Mouse (Mus musculus) embryonic fibroblast, embryonic 13.5 days (primary cell): ENCODE measurements around the gene Bzw1.

Experiments
- CTCF ChIP-seq: IDR thresholded peaks from 2 replicates; pipeline ENCODE4 v1.5.1; 2011; ENCODE audit warnings: mild to moderate bottlenecking, control low read depth, low read length, moderate library complexity, borderline replicate concordance; ENCODE audit not compliant: insufficient read depth
- POLR2A ChIP-seq: IDR thresholded peaks from 2 replicates; pipeline ENCODE4 v1.6.1; 2011; ENCODE audit warnings: low read depth, mild to moderate bottlenecking, control low read depth, low read length, moderate library complexity

- TF ChIP-seq POLR2A (no peak), CTCF (no peak)
Measured at GRCm38 (mm10) chr1:58396179-58396578, 3.5 kb downstream of the Bzw1 start.
